Mouse (Mus musculus): ENCODE measurements at regions not wholly inside any gene's neighbourhood (a gene's known extent, or its start where the extent isn't known, plus 50 kb on each side); places are given as distances from the start of the nearest gene placed in this dataset.

GRCm38 (mm10) chr13:35426061-35426460 lies 233.6 kb upstream of the Cdyl start:
- Histone ChIP-seq H3K27ac (ENCODE audit: insufficient read depth, low read depth) (no peak overlapping the region), H3K79me2 (replicated peaks; ENCODE audit: control insufficient read depth, extremely low read depth, insufficient read depth, poor library complexity, severe bottlenecking) (no peaks in the 10 kb centered on the region), H3K36me3 (replicated peaks in 1 of 2; ENCODE audit: control insufficient read depth in 1 of 2, insufficient read depth in 1 of 2, low read length in 1 of 2) (no peaks in the 10 kb centered on the region), H3K27me3 (replicated peaks) (no peaks in the 10 kb centered on the region), H3K4me3 (replicated peaks in 1 of 3; ENCODE audit: low read depth in 2 of 3, low read length in 2 of 3, poor library complexity in 1 of 3) (no peak overlapping the region), H3K4me2 (ENCODE audit: insufficient read depth, low read depth, poor library complexity, severe bottlenecking) (no peak overlapping the region), H3K9me3 (replicated peaks; ENCODE audit: low read length) (no peaks in the 10 kb centered on the region), H3K9ac (ENCODE audit: insufficient read depth, low read depth) (no peak overlapping the region), H3K4me1 (ENCODE audit: control insufficient read depth in 1 of 2, insufficient read depth in 2 of 2) (no peaks in the 10 kb centered on the region; a peak in 1 of 4 replicates)
- no peak for DNase-seq (ENCODE audit: extremely low read depth)
- TF ChIP-seq POLR2AphosphoS2 (IDR thresholded peaks at IDR 0.05; ENCODE audit: low read depth, low read length), result no peak
- no peak for TF ChIP-seq PAX5 (IDR thresholded peaks at IDR 0.05; ENCODE audit: low read length)
- TF ChIP-seq RCOR1 (conservative IDR thresholded peaks at IDR 0.05; ENCODE audit: low read depth, low read length), result no peak
- no peak for TF ChIP-seq TBP (conservative IDR thresholded peaks at IDR 0.05; ENCODE audit: low read depth, low read length)
- no peak for TF ChIP-seq NRF1 (IDR thresholded peaks at IDR 0.05; ENCODE audit: low read depth, low read length)
- TF ChIP-seq MAFK (IDR thresholded peaks at IDR 0.05; ENCODE audit: insufficient replicate concordance, low read length), result no peak
- no peak for TF ChIP-seq MAZ (IDR thresholded peaks at IDR 0.05; ENCODE audit: low read depth, low read length)
- in situ Hi-C loops (cut with MboI; ENCODE audit: low pct_ligation_motif_present, low pct_unique_long_range_greater_than_20kb, low sequenced_read_pairs), result no loop called here
- dilution Hi-C loops (cut with MboI; ENCODE audit: extremely low pct_ligation_motif_present, extremely low pct_unique_long_range_greater_than_20kb, low sequenced_read_pairs), result no loop called here

DNA sequence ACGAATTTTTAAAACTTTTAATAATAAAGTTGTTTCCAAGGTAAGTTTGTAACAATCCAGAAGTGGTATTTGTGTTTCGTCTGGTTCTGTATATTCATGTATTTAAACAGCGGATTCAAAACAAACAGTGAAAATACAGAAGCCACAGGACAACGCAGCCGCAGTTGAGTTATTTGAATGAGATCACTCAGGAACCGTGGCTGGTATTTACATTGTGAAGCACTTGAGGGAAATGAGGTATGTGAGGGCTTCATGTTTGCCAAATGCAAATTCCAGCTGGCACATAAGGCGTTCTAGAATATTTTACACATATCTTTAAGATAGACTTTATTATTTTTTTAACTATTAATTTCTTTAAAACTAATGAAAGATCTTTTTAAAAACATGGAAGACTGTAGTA lies 224.5 kb upstream of the Cdyl start:
- H3K9me3 ChIP-seq (replicated peaks; ENCODE audit: low read length), result no peaks in the 10 kb centered on the region
- no peak for DNase-seq (ENCODE audit: extremely low read depth)
- no peak overlapping the region for H3K4me2 ChIP-seq (ENCODE audit: insufficient read depth, low read depth, poor library complexity, severe bottlenecking)
- no peak overlapping the region for H3K27ac ChIP-seq (ENCODE audit: insufficient read depth, low read depth)
- dilution Hi-C loops (cut with MboI; ENCODE audit: extremely low pct_ligation_motif_present, extremely low pct_unique_long_range_greater_than_20kb, low sequenced_read_pairs) (no loop called here), in situ Hi-C loops (cut with MboI; ENCODE audit: low pct_ligation_motif_present, low pct_unique_long_range_greater_than_20kb, low sequenced_read_pairs) (no loop called here)
- no peaks in the 10 kb centered on the region for H3K36me3 ChIP-seq (replicated peaks in 1 of 2; ENCODE audit: control insufficient read depth in 1 of 2, insufficient read depth in 1 of 2, low read length in 1 of 2)
- H3K27me3 ChIP-seq (replicated peaks), result no peaks in the 10 kb centered on the region
- H3K4me1 ChIP-seq (ENCODE audit: control insufficient read depth in 1 of 2, insufficient read depth in 2 of 2), result no peaks in the 10 kb centered on the region
- TF ChIP-seq MEF2A (IDR thresholded peaks at IDR 0.05; ENCODE audit: borderline replicate concordance, low read depth, low read length) (no peak), USF2 (conservative IDR thresholded peaks at IDR 0.05; ENCODE audit: low read depth, low read length) (no peak), CHD1 (IDR thresholded peaks at IDR 0.05; ENCODE audit: low read depth, low read length) (no peak), ZKSCAN1 (IDR thresholded peaks at IDR 0.05; ENCODE audit: borderline replicate concordance, low read depth, low read length) (no peak), EP300 (IDR thresholded peaks at IDR 0.05; ENCODE audit: low read length) (no peak), IRF4 (IDR thresholded peaks at IDR 0.05; ENCODE audit: low read depth, low read length) (no peak), PAX5 (IDR thresholded peaks at IDR 0.05; ENCODE audit: low read length) (no peak)
- no peak overlapping the region for H3K9ac ChIP-seq (ENCODE audit: insufficient read depth, low read depth)
- H3K79me2 ChIP-seq (replicated peaks; ENCODE audit: control insufficient read depth, extremely low read depth, insufficient read depth, poor library complexity, severe bottlenecking), result no peaks in the 10 kb centered on the region
- H3K4me3 ChIP-seq (replicated peaks in 1 of 3; ENCODE audit: low read depth in 2 of 3, low read length in 2 of 3, poor library complexity in 1 of 3), result no peak overlapping the region

DNA sequence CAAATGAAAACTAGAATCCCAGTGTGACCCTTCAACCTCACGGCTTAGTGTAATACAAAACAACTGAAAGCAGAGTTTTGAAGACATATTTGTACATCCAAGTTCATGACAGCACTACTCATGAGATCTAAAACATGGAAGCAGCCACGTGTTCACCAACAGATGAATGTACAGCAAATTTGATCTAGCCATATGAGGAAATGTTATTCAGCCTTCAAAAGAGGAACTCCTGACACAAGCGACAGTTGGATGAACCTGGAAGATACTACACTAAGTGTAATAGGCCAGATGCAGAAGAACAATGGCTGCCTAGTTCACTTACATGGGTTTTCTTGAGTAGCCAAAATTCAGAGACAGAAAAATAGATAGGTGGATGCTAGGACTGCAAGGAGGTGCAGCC lies 212.0 kb upstream of the Cdyl start:
- Histone ChIP-seq H3K4me2 (ENCODE audit: insufficient read depth, low read depth, poor library complexity, severe bottlenecking) (no peak overlapping the region), H3K9me3 (replicated peaks; ENCODE audit: low read length) (no peaks in the 10 kb centered on the region), H3K36me3 (replicated peaks in 1 of 2; ENCODE audit: control insufficient read depth in 1 of 2, insufficient read depth in 1 of 2, low read length in 1 of 2) (no peaks in the 10 kb centered on the region), H3K27ac (ENCODE audit: insufficient read depth, low read depth) (no peak overlapping the region), H3K4me3 (replicated peaks in 1 of 3; ENCODE audit: low read depth in 2 of 3, low read length in 2 of 3, poor library complexity in 1 of 3) (no peak overlapping the region), H3K4me1 (ENCODE audit: control insufficient read depth in 1 of 2, insufficient read depth in 2 of 2) (peaks cover 3 to 9% of the 10 kb centered on the region in 2 experiments), H3K27me3 (replicated peaks) (no peaks in the 10 kb centered on the region), H3K9ac (ENCODE audit: insufficient read depth, low read depth) (no peak overlapping the region), H3K79me2 (replicated peaks; ENCODE audit: control insufficient read depth, extremely low read depth, insufficient read depth, poor library complexity, severe bottlenecking) (no peaks in the 10 kb centered on the region)
- in situ Hi-C loops (cut with MboI; ENCODE audit: low pct_ligation_motif_present, low pct_unique_long_range_greater_than_20kb, low sequenced_read_pairs) (no loop called here), dilution Hi-C loops (cut with MboI; ENCODE audit: extremely low pct_ligation_motif_present, extremely low pct_unique_long_range_greater_than_20kb, low sequenced_read_pairs) (no loop called here)
- TF ChIP-seq ZMIZ1 (IDR thresholded peaks at IDR 0.05; ENCODE audit: low read depth, low read length) (no peak), MAX (IDR thresholded peaks at IDR 0.05; ENCODE audit: low read length) (no peak), POLR2A (IDR thresholded peaks at IDR 0.05; ENCODE audit: low read depth, low read length) (no peak), CHD1 (IDR thresholded peaks at IDR 0.05; ENCODE audit: low read depth, low read length) (no peak), SIN3A (IDR thresholded peaks at IDR 0.05; ENCODE audit: low read length) (no peak), JUND (conservative IDR thresholded peaks at IDR 0.05; ENCODE audit: low read depth, low read length) (no peak), MAFK (IDR thresholded peaks at IDR 0.05; ENCODE audit: insufficient replicate concordance, low read length) (no peak), TBP (conservative IDR thresholded peaks at IDR 0.05; ENCODE audit: low read depth, low read length) (no peak), SMC3 (IDR thresholded peaks at IDR 0.05; ENCODE audit: low read depth, low read length) (no peak), UBTF (IDR thresholded peaks at IDR 0.05; ENCODE audit: low read depth, low read length) (no peak), USF1 (IDR thresholded peaks at IDR 0.05; ENCODE audit: low read depth, low read length) (no peak)
- no peak for DNase-seq (ENCODE audit: extremely low read depth)

Measured in CH12.LX (cell line).